Mouse (Mus musculus): ENCODE measurements around the gene Arfgef2. TPM values are rescaled to one million over a fixed set of nuclear protein-coding genes. Genes with fewer than 3 reads are reported as not detected.

Arfgef2 gene
- polyA plus RNA-seq, 1 experiment from 2014 or later, result 6.3 TPM

- ATAC-seq (replicated peaks; ENCODE audit: insufficient number of reproducible peaks, low FRiP score, low TSS enrichment), result no peak
- no peak overlapping the region for H3K27ac ChIP-seq (ENCODE audit: low read depth, low read length)
- H3K36me3 ChIP-seq (ENCODE audit: control insufficient read depth, insufficient read depth, low read length), result peaks cover 3% of the 10 kb centered on the region; the same call in 1 of the 2 replicates
- H3K4me2 ChIP-seq, result no peak overlapping the region
- peaks cover 11% of the 10 kb centered on the region for H3K4me1 ChIP-seq (ENCODE audit: control insufficient read depth, insufficient read depth, low read length)
- H3K4me3 ChIP-seq (ENCODE audit: low read depth, low read length), result no peak overlapping the region
- no peaks in the 10 kb centered on the region for H3K27me3 ChIP-seq (ENCODE audit: control insufficient read depth, insufficient read depth, low read length)
- H3K9ac ChIP-seq (ENCODE audit: low read depth, low read length), result no peak overlapping the region
- 79% methylated on average over 8 of the region's 8 CpGs for WGBS (ENCODE audit: insufficient replicate concordance)
- no peaks in the 10 kb centered on the region for H3K9me3 ChIP-seq (replicated peaks; ENCODE audit: control insufficient read depth, low read length)
These were observed 21.3 kb downstream of the Arfgef2 start for GRCm38 (mm10) chr2:166826491-166827224.

DNA sequence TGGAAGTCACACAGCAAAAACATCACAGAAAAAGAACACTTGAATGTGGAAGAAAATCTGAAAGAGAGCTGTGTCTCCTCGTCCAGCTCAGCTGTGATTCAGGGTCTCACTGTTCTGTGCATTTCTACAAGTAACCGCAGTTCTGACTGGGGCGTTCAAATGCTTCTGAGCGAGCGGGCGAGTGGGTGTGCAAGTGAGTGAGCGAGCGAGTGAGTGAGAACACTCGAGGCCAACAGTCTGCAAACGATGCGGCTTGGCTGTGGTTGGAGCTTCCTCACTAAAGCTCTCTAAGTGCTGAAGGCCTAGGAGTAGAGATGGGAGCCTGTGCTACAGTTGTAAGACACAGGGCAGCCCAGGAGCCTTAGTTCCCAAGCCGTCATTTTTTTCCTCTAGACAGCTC, 22.9 kb downstream of the Arfgef2 start:
- H3K9me3 ChIP-seq (replicated peaks; ENCODE audit: control insufficient read depth, low read length), result no peaks in the 10 kb centered on the region
- no peak for ATAC-seq (replicated peaks; ENCODE audit: insufficient number of reproducible peaks, low FRiP score, low TSS enrichment)
- no peaks in the 10 kb centered on the region; the same call in 1 of the 2 replicates for H3K4me1 ChIP-seq (ENCODE audit: control insufficient read depth, insufficient read depth, low read length)
- no peak overlapping the region for H3K4me2 ChIP-seq
- no peaks in the 10 kb centered on the region for H3K27me3 ChIP-seq (ENCODE audit: control insufficient read depth, insufficient read depth, low read length)
- no peak overlapping the region for H3K27ac ChIP-seq (ENCODE audit: low read depth, low read length)
- no peak overlapping the region for H3K4me3 ChIP-seq (ENCODE audit: low read depth, low read length)
- peaks cover 3% of the 10 kb centered on the region; the same call in 1 of the 2 replicates for H3K36me3 ChIP-seq (ENCODE audit: control insufficient read depth, insufficient read depth, low read length)
- 88% methylated on average over 12 of the region's 12 CpGs for WGBS (ENCODE audit: insufficient replicate concordance)
- no peak overlapping the region for H3K9ac ChIP-seq (ENCODE audit: low read depth, low read length)

DNA sequence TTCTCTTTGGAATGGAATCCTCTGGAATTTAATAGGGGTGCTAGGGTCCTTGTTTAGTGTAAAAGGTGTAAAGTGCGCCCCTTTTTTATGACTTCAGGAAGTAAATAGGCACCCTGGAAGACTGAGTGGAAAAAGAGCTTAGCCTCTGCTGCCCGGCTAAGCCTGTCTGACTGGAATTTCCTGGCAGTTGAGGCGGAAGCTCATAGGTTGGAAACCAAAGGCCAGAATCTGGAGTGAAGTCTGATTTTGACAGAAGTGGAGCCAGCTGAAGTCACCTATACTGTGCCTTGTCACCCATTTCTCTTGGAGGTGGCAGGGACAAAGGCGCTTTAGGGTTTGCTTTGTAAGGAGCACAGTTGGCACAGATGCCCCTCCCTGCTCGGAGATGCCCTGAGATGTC, 25.0 kb downstream of the Arfgef2 start:
- H3K9me3 ChIP-seq (replicated peaks; ENCODE audit: control insufficient read depth, low read length), result no peaks in the 10 kb centered on the region
- 88% methylated on average over 5 of the region's 5 CpGs for WGBS (ENCODE audit: insufficient replicate concordance)
- no peak for ATAC-seq (replicated peaks; ENCODE audit: insufficient number of reproducible peaks, low FRiP score, low TSS enrichment)
- H3K27me3 ChIP-seq (ENCODE audit: control insufficient read depth, insufficient read depth, low read length), result no peaks in the 10 kb centered on the region
- H3K4me2 ChIP-seq, result no peak overlapping the region
- H3K4me3 ChIP-seq (ENCODE audit: low read depth, low read length), result no peak overlapping the region
- no peaks in the 10 kb centered on the region for H3K4me1 ChIP-seq (ENCODE audit: control insufficient read depth, insufficient read depth, low read length)
- no peak overlapping the region for H3K9ac ChIP-seq (ENCODE audit: low read depth, low read length)
- H3K27ac ChIP-seq (ENCODE audit: low read depth, low read length), result no peak overlapping the region
- H3K36me3 ChIP-seq (ENCODE audit: control insufficient read depth, insufficient read depth, low read length), result peaks cover 3% of the 10 kb centered on the region; the same call in 1 of the 2 replicates

- no peaks in the 10 kb centered on the region for H3K27me3 ChIP-seq (ENCODE audit: control insufficient read depth, insufficient read depth, low read length)
- H3K36me3 ChIP-seq (ENCODE audit: control insufficient read depth, insufficient read depth, low read length), result 0 out of 2 replicates have a peak, but pooled peaks cover 5% of the 10 kb centered on the region
- H3K9me3 ChIP-seq (replicated peaks; ENCODE audit: control insufficient read depth, low read length), result no peaks in the 10 kb centered on the region
- no peak overlapping the region for H3K4me2 ChIP-seq
- H3K4me1 ChIP-seq (ENCODE audit: control insufficient read depth, insufficient read depth, low read length), result no peaks in the 10 kb centered on the region
- ATAC-seq (replicated peaks; ENCODE audit: insufficient number of reproducible peaks, low FRiP score, low TSS enrichment), result no peak
- 96% methylated on average over 2 of the region's 2 CpGs for WGBS (ENCODE audit: insufficient replicate concordance)
- no peak overlapping the region for H3K4me3 ChIP-seq (ENCODE audit: low read depth, low read length)
- no peak overlapping the region for H3K9ac ChIP-seq (ENCODE audit: low read depth, low read length)
- no peak overlapping the region for H3K27ac ChIP-seq (ENCODE audit: low read depth, low read length)
These were observed 28.7 kb downstream of the Arfgef2 start for GRCm38 (mm10) chr2:166834091-166834490.

- no peaks in the 10 kb centered on the region for H3K4me1 ChIP-seq (ENCODE audit: control insufficient read depth, insufficient read depth, low read length)
- WGBS (ENCODE audit: insufficient replicate concordance), result 94% methylated on average over 4 of the region's 4 CpGs
- H3K27ac ChIP-seq (ENCODE audit: low read depth, low read length), result no peak overlapping the region
- H3K27me3 ChIP-seq (ENCODE audit: control insufficient read depth, insufficient read depth, low read length), result no peaks in the 10 kb centered on the region
- no peak overlapping the region for H3K4me3 ChIP-seq (ENCODE audit: low read depth, low read length)
- H3K4me2 ChIP-seq, result no peak overlapping the region
- no peaks in the 10 kb centered on the region for H3K9me3 ChIP-seq (replicated peaks; ENCODE audit: control insufficient read depth, low read length)
- ATAC-seq (replicated peaks; ENCODE audit: insufficient number of reproducible peaks, low FRiP score, low TSS enrichment), result no peak
- H3K36me3 ChIP-seq (ENCODE audit: control insufficient read depth, insufficient read depth, low read length), result 0 out of 2 replicates have a peak, but pooled peaks cover 5% of the 10 kb centered on the region
- no peak overlapping the region for H3K9ac ChIP-seq (ENCODE audit: low read depth, low read length)
These were observed 29.4 kb downstream of the Arfgef2 start for GRCm38 (mm10) chr2:166834796-166835195.

- H3K4me2 ChIP-seq, result no peak overlapping the region
- no peaks in the 10 kb centered on the region for H3K27me3 ChIP-seq (ENCODE audit: control insufficient read depth, insufficient read depth, low read length)
- WGBS (ENCODE audit: insufficient replicate concordance), result 75% methylated on average over 5 of the region's 5 CpGs
- no peak for ATAC-seq (replicated peaks; ENCODE audit: insufficient number of reproducible peaks, low FRiP score, low TSS enrichment)
- H3K9me3 ChIP-seq (replicated peaks; ENCODE audit: control insufficient read depth, low read length), result no peaks in the 10 kb centered on the region
- no peak overlapping the region for H3K4me3 ChIP-seq (ENCODE audit: low read depth, low read length)
- no peak overlapping the region for H3K27ac ChIP-seq (ENCODE audit: low read depth, low read length)
- 0 out of 2 replicates have a peak, but pooled peaks cover 5% of the 10 kb centered on the region for H3K36me3 ChIP-seq (ENCODE audit: control insufficient read depth, insufficient read depth, low read length)
- no peak overlapping the region for H3K9ac ChIP-seq (ENCODE audit: low read depth, low read length)
- H3K4me1 ChIP-seq (ENCODE audit: control insufficient read depth, insufficient read depth, low read length), result no peaks in the 10 kb centered on the region
These were observed 30.2 kb downstream of the Arfgef2 start for GRCm38 (mm10) chr2:166835581-166835980.

DNA sequence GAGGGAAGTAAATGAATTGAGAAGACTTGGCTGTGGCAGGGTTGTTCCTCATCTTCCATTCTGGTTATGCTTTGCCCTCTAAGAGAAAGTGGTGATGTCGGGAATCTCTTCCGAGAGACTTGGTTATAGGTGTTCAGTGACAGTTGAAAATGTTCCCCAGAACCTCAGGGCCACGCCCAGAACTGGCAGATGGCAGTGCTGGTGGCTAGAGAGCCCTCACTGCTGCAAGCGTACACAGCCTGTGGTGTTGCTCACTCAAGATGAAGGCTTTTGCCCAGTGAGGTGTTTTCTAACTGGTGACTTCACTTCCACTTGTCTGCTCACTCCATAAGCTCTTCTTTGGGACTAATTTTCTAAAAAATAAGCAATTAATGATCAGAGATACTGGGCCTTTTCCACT, 36.4 kb downstream of the Arfgef2 start:
- H3K9me3 ChIP-seq (replicated peaks; ENCODE audit: control insufficient read depth, low read length), result no peaks in the 10 kb centered on the region
- H3K27me3 ChIP-seq (ENCODE audit: control insufficient read depth, insufficient read depth, low read length), result no peaks in the 10 kb centered on the region
- no peaks in the 10 kb centered on the region for H3K4me1 ChIP-seq (ENCODE audit: control insufficient read depth, insufficient read depth, low read length)
- 85% methylated on average over 4 of the region's 4 CpGs for WGBS (ENCODE audit: insufficient replicate concordance)
- H3K9ac ChIP-seq (ENCODE audit: low read depth, low read length), result no peak overlapping the region
- peaks cover 5% of the 10 kb centered on the region; the same call in 1 of the 2 replicates for H3K36me3 ChIP-seq (ENCODE audit: control insufficient read depth, insufficient read depth, low read length)
- no peak overlapping the region for H3K4me2 ChIP-seq
- no peak overlapping the region for H3K27ac ChIP-seq (ENCODE audit: low read depth, low read length)
- no peak overlapping the region for H3K4me3 ChIP-seq (ENCODE audit: low read depth, low read length)
- ATAC-seq (replicated peaks; ENCODE audit: insufficient number of reproducible peaks, low FRiP score, low TSS enrichment), result no peak

DNA sequence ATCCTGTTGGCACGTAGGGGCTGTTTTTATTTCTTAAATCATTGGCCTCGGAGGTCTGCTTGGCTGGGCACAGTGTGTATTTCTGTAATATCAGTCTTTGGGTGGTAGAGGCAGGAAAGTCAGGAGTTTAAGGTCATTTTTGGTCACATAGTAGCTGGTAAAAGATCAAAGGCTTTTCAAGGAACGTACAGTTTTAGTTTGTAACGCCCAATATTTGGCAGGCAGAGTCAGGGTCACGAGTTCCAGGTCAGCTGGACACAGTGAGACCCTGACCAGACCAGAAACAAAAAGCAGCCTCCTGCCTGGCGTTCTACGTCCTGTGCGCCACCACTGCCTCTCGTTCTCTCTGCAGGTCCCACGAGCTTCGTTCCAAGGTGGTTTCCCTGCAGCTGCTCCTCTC, 45.3 kb downstream of the Arfgef2 start:
- Histone ChIP-seq H3K27ac (ENCODE audit: low read depth, low read length) (no peak overlapping the region), H3K9ac (ENCODE audit: low read depth, low read length) (no peak overlapping the region), H3K4me1 (ENCODE audit: control insufficient read depth, insufficient read depth, low read length) (no peaks in the 10 kb centered on the region), H3K4me3 (ENCODE audit: low read depth, low read length) (no peak overlapping the region), H3K4me2 (no peak overlapping the region), H3K9me3 (replicated peaks; ENCODE audit: control insufficient read depth, low read length) (no peaks in the 10 kb centered on the region), H3K27me3 (ENCODE audit: control insufficient read depth, insufficient read depth, low read length) (no peaks in the 10 kb centered on the region), H3K36me3 (ENCODE audit: control insufficient read depth, insufficient read depth, low read length) (peaks cover 34% of the 10 kb centered on the region)
- no peak for ATAC-seq (replicated peaks; ENCODE audit: insufficient number of reproducible peaks, low FRiP score, low TSS enrichment)
- 88% methylated on average over 11 of the region's 11 CpGs for WGBS (ENCODE audit: insufficient replicate concordance)

DNA sequence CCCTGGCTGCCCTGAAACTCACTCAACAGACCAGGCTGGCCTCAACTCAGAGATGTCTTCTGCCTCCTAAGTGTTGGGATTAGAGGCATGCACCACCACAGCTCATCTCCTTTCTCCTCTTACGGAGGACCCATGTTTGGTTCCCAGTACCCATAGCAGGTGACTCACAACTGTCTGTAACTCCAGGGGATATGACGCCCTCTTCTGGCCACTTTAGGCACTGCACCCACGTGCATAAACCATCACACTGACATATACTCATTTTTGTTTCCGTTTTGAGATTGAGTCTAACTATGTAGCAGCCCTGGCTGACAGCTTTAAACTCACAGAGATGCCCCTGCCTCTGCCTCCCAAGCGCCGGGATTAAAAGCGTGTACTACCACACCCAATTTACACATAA, 46.9 kb downstream of the Arfgef2 start:
- peaks cover 45% of the 10 kb centered on the region for H3K36me3 ChIP-seq (ENCODE audit: control insufficient read depth, insufficient read depth, low read length)
- 96% methylated on average over 7 of the region's 7 CpGs for WGBS (ENCODE audit: insufficient replicate concordance)
- ATAC-seq (replicated peaks; ENCODE audit: insufficient number of reproducible peaks, low FRiP score, low TSS enrichment), result no peak

More for the DNA sequence above, 46.9 kb downstream of the Arfgef2 start:
- H3K9me3 ChIP-seq (replicated peaks; ENCODE audit: control insufficient read depth, low read length), result no peaks in the 10 kb centered on the region
- no peak overlapping the region for H3K4me3 ChIP-seq (ENCODE audit: low read depth, low read length)
- no peaks in the 10 kb centered on the region for H3K4me1 ChIP-seq (ENCODE audit: control insufficient read depth, insufficient read depth, low read length)
- H3K27ac ChIP-seq (ENCODE audit: low read depth, low read length), result no peak overlapping the region
- H3K4me2 ChIP-seq, result no peak overlapping the region
- no peaks in the 10 kb centered on the region for H3K27me3 ChIP-seq (ENCODE audit: control insufficient read depth, insufficient read depth, low read length)
- H3K9ac ChIP-seq (ENCODE audit: low read depth, low read length), result no peak overlapping the region
